Mouse (Mus musculus) hematopoietic stem cell, adult 5-6 weeks (primary cell): ENCODE measurements around the gene Gm13276. TPM values are rescaled to one million over a fixed set of nuclear protein-coding genes. Genes with fewer than 3 reads are reported as not detected.
"Not testable (repeated sequence)": the region's sequence is repeated elsewhere in the genome, so short reads cannot be mapped to it uniquely, and the experiment has no call there.

Experiments used
- ATAC-seq, 2 experiments: fragments of 125-278 bp in 1 of 2; replicated peaks in 1 of 2; 2 replicates each; pipeline ENCODE4 v1.8.0; 2016 to 2017; ENCODE audit warnings: inconsistent platforms in 2 of 2, mild to moderate bottlenecking in 2 of 2, moderate number of reproducible peaks in 2 of 2, low read depth in 1 of 2, moderate TSS enrichment in 1 of 2; ENCODE audit not compliant: low FRiP score in 2 of 2, poor library complexity in 2 of 2, severe bottlenecking in 2 of 2, insufficient read depth in 1 of 2, low TSS enrichment in 1 of 2
- total RNA-seq: library from RNA; stranded (forward); fragments of 172-1452, 232-1000 nt; gene quantifications from 2 replicates; pipeline ENCODE4 v1.2.3, GENCODE M21; 2017

The Gm13276 gene
- total RNA-seq, 1 experiment from 2014 or later = not detected

- ATAC-seq = not testable (repeated sequence)
These were observed 49.7 kb downstream of the Gm13276 start, which contains the start of gene Ifna5 for GRCm38 (mm10) chr4:88835225-88835624. Gene Ifna5, plus strand, starts transcription at chr4:88835525.

Other genes starting within 250 kb of the Gm13276 start
- gene Ifna15, start 227.5 kb upstream of the Gm13276 start, total RNA-seq = not detected in 2 replicates
- not detected in 2 replicates for gene Ifna14, start 213.9 kb upstream of the Gm13276 start, total RNA-seq
- not detected in 2 replicates for gene Ifna9, start 193.3 kb upstream of the Gm13276 start, total RNA-seq
- gene Ifna12, start 182.3 kb upstream of the Gm13276 start, total RNA-seq = not detected in 2 replicates
- not detected in 2 replicates for gene C87499, start 151.3 kb upstream of the Gm13276 start, total RNA-seq
- gene Ifna13, start 141.2 kb upstream of the Gm13276 start, total RNA-seq = not detected in 2 replicates
- gene Ifna16, start 108.8 kb upstream of the Gm13276 start, total RNA-seq = not detected in 2 replicates
- gene Ifna2, start 101.8 kb upstream of the Gm13276 start, total RNA-seq = not detected in 2 replicates
- gene Ifnab, start 94.3 kb upstream of the Gm13276 start, total RNA-seq = not detected in 2 replicates
- gene Gm26566, start 63.9 kb upstream of the Gm13276 start, total RNA-seq = 2.2 TPM in 1 of 2 replicates, not detected in the other
- 101 and 115 TPM in 2 replicates for gene Klhl9, start 63.2 kb upstream of the Gm13276 start, total RNA-seq
- not detected in 2 replicates for gene Gm13271, start 30.8 kb upstream of the Gm13276 start, total RNA-seq
- not detected in 2 replicates for gene Gm13283, start 25.6 kb upstream of the Gm13276 start, total RNA-seq
- gene Gm13290, start 11.9 kb upstream of the Gm13276 start, total RNA-seq = not detected in 2 replicates
- not detected in 2 replicates for gene Gm13289, start 8.8 kb upstream of the Gm13276 start, total RNA-seq
- gene Gm13272, start 5.9 kb upstream of the Gm13276 start, total RNA-seq = not detected in 2 replicates
- 0.55 TPM in 1 of 2 replicates, not detected in the other for gene Ifnz, start 3.6 kb upstream of the Gm13276 start, total RNA-seq
- gene Gm13277, start 2.9 kb downstream of the Gm13276 start, total RNA-seq = not detected in 2 replicates
- not detected in 2 replicates for gene Gm13278, start 5.8 kb downstream of the Gm13276 start, total RNA-seq
- not detected in 2 replicates for gene Gm13275, start 8.8 kb downstream of the Gm13276 start, total RNA-seq
- not detected in 2 replicates for gene Gm13279, start 11.7 kb downstream of the Gm13276 start, total RNA-seq
- gene Gm13285, start 14.0 kb downstream of the Gm13276 start, total RNA-seq = 0.89 TPM in 1 of 2 replicates, not detected in the other
- not detected in 2 replicates for gene Gm13287, start 17.5 kb downstream of the Gm13276 start, total RNA-seq
- not detected in 2 replicates for gene Gm13288, start 19.8 kb downstream of the Gm13276 start, total RNA-seq
- not detected in 2 replicates for gene Ifna7, start 30.5 kb downstream of the Gm13276 start, total RNA-seq
- not detected in 2 replicates for gene Ifna11, start 34.2 kb downstream of the Gm13276 start, total RNA-seq
- not detected in 2 replicates for gene Ifna6, start 41.7 kb downstream of the Gm13276 start, total RNA-seq
- not detected in 2 replicates for gene Ifna5, start 49.8 kb downstream of the Gm13276 start, total RNA-seq
- gene Ifna4, start 56.2 kb downstream of the Gm13276 start, total RNA-seq = not detected in 2 replicates
- gene Ifna1, start 64.4 kb downstream of the Gm13276 start, total RNA-seq = not detected in 2 replicates
- not detected in 2 replicates for gene Ifne, start 94.5 kb downstream of the Gm13276 start, total RNA-seq